Mouse (Mus musculus): ENCODE data around the gene Tuba1c. TPM values are rescaled to one million over a fixed set of nuclear protein-coding genes. Genes with fewer than 3 reads are reported as not detected.

The Tuba1c gene
- polyA plus RNA-seq, 1 experiment: 976 TPM

DNA sequence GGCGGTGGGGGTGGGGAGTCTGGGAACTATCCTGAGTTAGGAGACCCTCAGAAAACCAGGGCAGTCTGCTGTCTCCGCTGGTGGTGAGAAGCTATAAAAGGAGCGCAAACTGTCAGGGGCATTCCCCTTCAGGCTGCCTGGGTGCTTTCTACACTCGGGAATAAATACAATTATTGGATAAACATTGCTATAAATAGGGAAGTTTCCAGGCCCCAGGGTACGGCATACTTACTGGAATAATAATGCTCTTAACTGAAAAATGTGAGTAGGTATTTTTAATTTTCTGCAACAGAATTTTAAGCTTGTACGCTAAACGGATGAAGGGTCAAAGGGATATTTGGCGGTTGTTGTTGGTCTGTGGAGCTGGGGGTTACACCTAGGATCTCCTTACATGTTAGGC is 10.3 kb upstream of the Tuba1c start:
- no peak for TF ChIP-seq CTCF (IDR thresholded peaks at IDR 0.05; ENCODE audit: control insufficient read depth, insufficient read depth, insufficient read length)
- TF ChIP-seq FOSL1 (IDR thresholded peaks at IDR 0.05; ENCODE audit: insufficient read depth, low read length, poor library complexity, severe bottlenecking): no peak
- no peak for TF ChIP-seq MYOG (IDR thresholded peaks at IDR 0.05; ENCODE audit: control insufficient read depth, extremely low read depth, insufficient read length)
- no peak for TF ChIP-seq CEBPB (IDR thresholded peaks at IDR 0.05; ENCODE audit: low read depth)
- TF ChIP-seq MYOD1 (IDR thresholded peaks at IDR 0.05; ENCODE audit: control insufficient read depth, insufficient read length, low read depth): no peak
- no peak for TF ChIP-seq USF1 (IDR thresholded peaks at IDR 0.05; ENCODE audit: low read depth)
- no peak for TF ChIP-seq MAX (IDR thresholded peaks at IDR 0.05)
- Histone ChIP-seq H3K36me3 (ENCODE audit: control insufficient read depth, insufficient read depth) (no peaks in the 10 kb centered on the region), H3K27me3 (ENCODE audit: control insufficient read depth, insufficient read depth, insufficient read length) (no peaks in the 10 kb centered on the region), H3K79me3 (ENCODE audit: low read depth) (no peaks in the 10 kb centered on the region), H3ac (ENCODE audit: control insufficient read depth, insufficient read length, low read depth) (no peak overlapping the region), H3K4me3 (ENCODE audit: insufficient read depth, poor library complexity, severe bottlenecking) (no peak overlapping the region), H3K79me2 (ENCODE audit: control insufficient read depth, insufficient read depth) (no peaks in the 10 kb centered on the region)

DNA sequence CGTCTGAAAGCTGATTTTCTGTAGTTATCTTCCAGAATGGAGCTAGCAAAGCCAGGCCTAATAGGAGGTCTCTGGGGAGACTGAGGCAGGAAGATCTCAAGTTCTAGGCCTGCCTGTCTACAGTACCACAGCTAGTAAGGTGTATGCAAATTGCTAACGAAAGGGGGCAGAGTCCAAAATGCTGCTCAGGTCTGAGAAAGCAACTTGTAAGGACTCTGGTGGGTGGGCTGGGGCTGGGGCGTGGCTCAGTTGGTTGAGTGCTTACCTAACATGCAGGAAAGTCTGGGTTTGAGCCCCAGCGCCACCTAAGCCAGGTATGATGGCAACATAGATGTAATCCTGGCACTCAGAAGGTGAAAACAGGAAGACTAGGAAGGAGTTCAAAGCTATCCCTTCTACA is 9.5 kb upstream of the Tuba1c start:
- TF ChIP-seq MYOG (IDR thresholded peaks at IDR 0.05; ENCODE audit: control insufficient read depth, extremely low read depth, insufficient read length) (no peak), FOSL1 (IDR thresholded peaks at IDR 0.05; ENCODE audit: insufficient read depth, low read length, poor library complexity, severe bottlenecking) (no peak), CEBPB (IDR thresholded peaks at IDR 0.05; ENCODE audit: low read depth) (no peak), MAX (IDR thresholded peaks at IDR 0.05) (no peak), MYOD1 (IDR thresholded peaks at IDR 0.05; ENCODE audit: control insufficient read depth, insufficient read length, low read depth) (no peak), USF1 (IDR thresholded peaks at IDR 0.05; ENCODE audit: low read depth) (no peak), CTCF (IDR thresholded peaks at IDR 0.05; ENCODE audit: control insufficient read depth, insufficient read depth, insufficient read length) (no peak)
- H3K79me3 ChIP-seq (ENCODE audit: low read depth): no peaks in the 10 kb centered on the region
- H3K36me3 ChIP-seq (ENCODE audit: control insufficient read depth, insufficient read depth): no peaks in the 10 kb centered on the region
- H3K4me3 ChIP-seq (ENCODE audit: insufficient read depth, poor library complexity, severe bottlenecking): no peak overlapping the region
- no peaks in the 10 kb centered on the region for H3K79me2 ChIP-seq (ENCODE audit: control insufficient read depth, insufficient read depth)
- no peak overlapping the region for H3ac ChIP-seq (ENCODE audit: control insufficient read depth, insufficient read length, low read depth)
- H3K27me3 ChIP-seq (ENCODE audit: control insufficient read depth, insufficient read depth, insufficient read length): no peaks in the 10 kb centered on the region

DNA sequence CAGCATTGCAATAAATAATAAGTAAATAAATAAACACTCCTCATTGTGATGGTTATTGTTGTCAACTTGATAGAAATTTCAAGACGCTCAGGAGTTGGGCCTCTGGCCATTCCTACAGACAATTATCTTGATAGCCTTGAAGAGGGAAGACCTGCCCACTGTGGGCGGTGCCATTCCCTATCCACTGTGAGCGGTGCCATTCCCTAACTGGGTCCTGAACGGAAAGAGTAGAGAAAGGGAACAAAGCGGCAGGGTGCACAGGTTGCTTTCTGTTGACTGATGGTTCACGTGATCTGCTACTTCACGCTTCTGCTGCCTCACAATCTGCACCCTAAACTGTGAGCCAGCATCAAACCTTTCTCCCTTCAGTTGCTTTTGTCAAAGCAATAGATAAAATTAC is 8.4 kb upstream of the Tuba1c start:
- Histone ChIP-seq H3K36me3 (ENCODE audit: control insufficient read depth, insufficient read depth) (no peaks in the 10 kb centered on the region), H3ac (ENCODE audit: control insufficient read depth, insufficient read length, low read depth) (no peak overlapping the region), H3K4me3 (ENCODE audit: insufficient read depth, poor library complexity, severe bottlenecking) (no peak overlapping the region), H3K27me3 (ENCODE audit: control insufficient read depth, insufficient read depth, insufficient read length) (no peaks in the 10 kb centered on the region), H3K79me3 (ENCODE audit: low read depth) (no peaks in the 10 kb centered on the region), H3K79me2 (ENCODE audit: control insufficient read depth, insufficient read depth) (no peaks in the 10 kb centered on the region)
- TF ChIP-seq FOSL1 (IDR thresholded peaks at IDR 0.05; ENCODE audit: insufficient read depth, low read length, poor library complexity, severe bottlenecking): no peak
- TF ChIP-seq CTCF (IDR thresholded peaks at IDR 0.05; ENCODE audit: control insufficient read depth, insufficient read depth, insufficient read length): no peak
- TF ChIP-seq MYOD1 (IDR thresholded peaks at IDR 0.05; ENCODE audit: control insufficient read depth, insufficient read length, low read depth): no peak
- TF ChIP-seq MAX (IDR thresholded peaks at IDR 0.05): no peak
- TF ChIP-seq CEBPB (IDR thresholded peaks at IDR 0.05; ENCODE audit: low read depth): no peak

DNA sequence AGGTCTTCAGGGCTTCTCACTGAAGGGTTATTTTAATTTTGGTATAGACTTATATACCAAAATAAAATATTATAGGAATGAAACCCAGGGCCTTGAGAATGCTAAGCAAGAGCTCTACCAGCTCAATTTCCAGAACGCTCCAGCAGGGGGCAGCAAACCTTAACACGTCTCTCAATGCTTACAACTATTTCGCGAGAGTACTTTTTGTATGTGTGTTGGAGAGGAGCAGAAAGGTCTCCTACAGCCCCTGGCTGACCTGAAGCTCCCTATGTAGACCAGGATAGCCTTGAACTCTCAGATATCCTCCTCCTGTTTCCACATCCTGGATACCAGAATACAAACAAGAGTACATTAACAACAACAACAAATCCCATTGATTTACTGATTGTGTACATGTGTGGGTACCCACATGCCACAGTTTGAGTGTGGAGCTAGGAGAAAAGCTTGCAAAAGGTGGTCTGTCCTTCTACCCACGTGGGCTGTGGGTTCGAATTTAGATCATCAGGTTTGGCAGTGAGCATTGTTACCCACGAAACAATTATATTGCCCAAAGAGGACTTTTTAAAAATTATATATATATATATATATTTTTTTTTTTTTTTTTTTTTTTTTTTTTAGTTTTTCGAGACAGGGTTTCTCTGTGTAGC is 4.9 kb upstream of the Tuba1c start:
- TF ChIP-seq CTCF (IDR thresholded peaks at IDR 0.05; ENCODE audit: control insufficient read depth, insufficient read depth, insufficient read length) (peak; percentile 58), FOSL1 (IDR thresholded peaks at IDR 0.05; ENCODE audit: insufficient read depth, low read length, poor library complexity, severe bottlenecking) (no peak)
- no peaks in the 10 kb centered on the region for H3K36me3 ChIP-seq (ENCODE audit: control insufficient read depth, insufficient read depth)
- H3K79me2 ChIP-seq (ENCODE audit: control insufficient read depth, insufficient read depth): no peaks in the 10 kb centered on the region
- no peak overlapping the region for H3K4me3 ChIP-seq (ENCODE audit: insufficient read depth, poor library complexity, severe bottlenecking)
- no peaks in the 10 kb centered on the region for H3K79me3 ChIP-seq (ENCODE audit: low read depth)
- H3K27me3 ChIP-seq (ENCODE audit: control insufficient read depth, insufficient read depth, insufficient read length): no peaks in the 10 kb centered on the region
- H3ac ChIP-seq (ENCODE audit: control insufficient read depth, insufficient read length, low read depth): no peak overlapping the region

DNA sequence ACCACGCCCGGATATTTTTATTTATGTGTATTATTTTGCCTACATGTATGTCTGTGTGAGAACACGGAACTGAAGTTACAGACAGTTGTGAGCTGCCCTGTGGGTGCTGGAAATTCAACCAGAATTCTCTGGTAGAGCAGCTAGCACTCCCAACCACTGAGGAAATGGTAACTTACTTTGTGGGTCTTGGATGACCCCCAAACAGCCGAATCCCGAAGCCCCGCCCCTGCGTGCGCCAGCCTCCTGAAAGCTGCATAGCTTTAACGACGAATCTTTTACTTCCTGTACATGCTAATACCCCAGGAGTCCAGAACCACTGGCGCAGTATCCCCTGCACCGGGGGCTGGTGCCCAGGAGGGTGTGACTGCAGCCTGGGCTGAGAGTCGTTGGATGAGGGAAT is 4.3 kb upstream of the Tuba1c start:
- Histone ChIP-seq H3K79me3 (ENCODE audit: low read depth) (peaks cover 3% of the 10 kb centered on the region), H3ac (ENCODE audit: control insufficient read depth, insufficient read length, low read depth) (no peak overlapping the region), H3K36me3 (ENCODE audit: control insufficient read depth, insufficient read depth) (no peaks in the 10 kb centered on the region), H3K27me3 (ENCODE audit: control insufficient read depth, insufficient read depth, insufficient read length) (no peaks in the 10 kb centered on the region), H3K4me3 (ENCODE audit: insufficient read depth, poor library complexity, severe bottlenecking) (no peak overlapping the region), H3K79me2 (ENCODE audit: control insufficient read depth, insufficient read depth) (peaks cover 3% of the 10 kb centered on the region)
- TF ChIP-seq CTCF (IDR thresholded peaks at IDR 0.05; ENCODE audit: control insufficient read depth, insufficient read depth, insufficient read length): no peak
- TF ChIP-seq MYOG (IDR thresholded peaks at IDR 0.05; ENCODE audit: control insufficient read depth, extremely low read depth, insufficient read length): no peak
- no peak for TF ChIP-seq MAX (IDR thresholded peaks at IDR 0.05)
- TF ChIP-seq FOSL1 (IDR thresholded peaks at IDR 0.05; ENCODE audit: insufficient read depth, low read length, poor library complexity, severe bottlenecking): no peak
- no peak for TF ChIP-seq MYOD1 (IDR thresholded peaks at IDR 0.05; ENCODE audit: control insufficient read depth, insufficient read length, low read depth)
- TF ChIP-seq CEBPB (IDR thresholded peaks at IDR 0.05; ENCODE audit: low read depth): no peak
- TF ChIP-seq USF1 (IDR thresholded peaks at IDR 0.05; ENCODE audit: low read depth): no peak

DNA sequence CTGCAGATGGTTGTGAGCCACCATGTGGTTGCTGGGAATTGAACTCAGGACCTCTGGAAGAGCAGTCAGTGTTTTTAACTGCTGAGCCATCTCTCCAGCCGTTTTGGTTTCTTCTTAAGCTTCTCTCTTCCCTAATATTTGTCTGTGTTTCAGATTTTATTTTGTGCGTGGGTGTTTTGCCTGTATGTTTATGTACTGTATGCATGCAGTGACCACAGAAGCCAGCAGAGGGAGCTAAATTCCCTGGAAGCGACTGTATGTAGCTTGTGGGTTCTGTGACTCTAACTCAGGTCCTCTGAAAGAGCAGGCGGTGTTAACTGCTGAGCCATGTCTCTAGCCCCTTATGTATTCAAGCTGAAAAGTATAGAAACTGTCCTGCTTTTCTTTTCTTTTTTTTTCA is 3.4 kb upstream of the Tuba1c start:
- H3K79me3 ChIP-seq (ENCODE audit: low read depth): peaks cover 11% of the 10 kb centered on the region
- no peak overlapping the region for H3ac ChIP-seq (ENCODE audit: control insufficient read depth, insufficient read length, low read depth)
- peak; percentile 43 for TF ChIP-seq CTCF (IDR thresholded peaks at IDR 0.05; ENCODE audit: control insufficient read depth, insufficient read depth, insufficient read length)
- no peak for TF ChIP-seq CEBPB (IDR thresholded peaks at IDR 0.05; ENCODE audit: low read depth)
- H3K4me3 ChIP-seq (ENCODE audit: insufficient read depth, poor library complexity, severe bottlenecking): no peak overlapping the region
- peaks cover 12% of the 10 kb centered on the region for H3K79me2 ChIP-seq (ENCODE audit: control insufficient read depth, insufficient read depth)
- H3K27me3 ChIP-seq (ENCODE audit: control insufficient read depth, insufficient read depth, insufficient read length): no peaks in the 10 kb centered on the region
- no peaks in the 10 kb centered on the region for H3K36me3 ChIP-seq (ENCODE audit: control insufficient read depth, insufficient read depth)

All from C2C12 (cell line).